Mouse (Mus musculus) common myeloid progenitor, adult 5-6 weeks (primary cell): ENCODE measurements around the gene Mindy4. TPM values are rescaled to one million over a fixed set of nuclear protein-coding genes. Genes with fewer than 3 reads are reported as not detected.

Experiments used
- ATAC-seq: replicated peaks from 2 replicates; pipeline ENCODE4 v1.8.0; 2016; ENCODE audit warnings: low read depth, mild to moderate bottlenecking, moderate TSS enrichment, inconsistent platforms; ENCODE audit not compliant: poor library complexity, severe bottlenecking
- total RNA-seq: library from RNA; stranded (forward); fragments of 200-1000, 187-1606 nt; gene quantifications from 2 replicates; pipeline ENCODE4 v1.2.3, GENCODE M21; 2017

Mindy4 gene
- total RNA-seq, 1 experiment from 2014 or later, result 11.5 TPM

DNA sequence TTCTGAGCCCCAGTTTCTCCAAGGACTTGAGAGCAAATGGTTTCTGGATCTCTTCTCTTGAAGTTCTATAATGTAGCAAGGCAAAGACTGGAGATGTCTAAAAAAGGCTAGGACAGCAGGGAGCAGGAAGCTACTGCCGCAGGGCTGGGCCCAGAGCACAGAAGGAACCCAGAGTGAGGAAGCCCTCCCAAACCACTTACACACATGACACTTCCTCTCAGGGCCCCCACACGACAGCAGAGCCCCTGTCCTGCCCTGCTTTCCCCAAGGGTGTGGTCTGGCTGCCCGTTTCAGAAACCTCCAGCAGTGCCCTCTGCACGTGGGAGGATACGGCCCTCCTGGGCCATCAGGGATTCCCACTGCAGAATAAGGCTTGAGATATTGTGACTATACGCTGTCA lies 128.1 kb downstream of the Mindy4 start:
- peak; percentile 69 for ATAC-seq

DNA sequence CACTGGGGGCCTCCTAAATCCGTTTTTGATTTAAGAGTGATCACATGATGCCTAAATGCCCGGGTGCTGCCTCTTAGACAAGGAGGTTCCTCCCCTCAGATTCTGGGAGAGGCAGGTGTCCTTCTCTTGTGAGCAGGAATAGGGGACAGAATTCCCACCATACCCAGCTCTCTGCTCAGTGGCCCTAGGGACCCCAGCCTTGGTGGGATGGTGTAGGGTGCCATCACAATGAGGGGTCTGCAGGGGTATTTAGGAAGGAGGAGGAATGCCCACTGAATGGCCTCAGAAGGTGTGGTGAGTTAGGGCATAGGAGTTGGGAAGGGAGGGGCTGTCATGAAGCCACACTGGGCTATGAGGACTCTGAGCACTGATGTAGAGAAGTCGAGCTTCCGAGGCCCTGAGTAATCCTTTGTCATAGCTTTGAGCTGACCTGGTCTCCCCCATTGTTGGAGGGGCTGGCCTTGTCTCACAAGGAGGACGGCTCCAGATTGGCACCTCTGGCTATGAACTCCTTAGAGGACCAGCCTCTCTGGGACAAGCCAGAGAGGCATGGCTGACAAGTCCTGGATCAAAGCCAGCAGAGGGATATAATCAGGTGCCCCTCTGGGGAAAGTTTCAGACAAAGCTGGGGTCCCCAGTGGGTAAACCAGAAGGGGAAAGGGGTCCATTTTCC lies 129.1 kb downstream of the Mindy4 start:
- ATAC-seq, result no peak

DNA sequence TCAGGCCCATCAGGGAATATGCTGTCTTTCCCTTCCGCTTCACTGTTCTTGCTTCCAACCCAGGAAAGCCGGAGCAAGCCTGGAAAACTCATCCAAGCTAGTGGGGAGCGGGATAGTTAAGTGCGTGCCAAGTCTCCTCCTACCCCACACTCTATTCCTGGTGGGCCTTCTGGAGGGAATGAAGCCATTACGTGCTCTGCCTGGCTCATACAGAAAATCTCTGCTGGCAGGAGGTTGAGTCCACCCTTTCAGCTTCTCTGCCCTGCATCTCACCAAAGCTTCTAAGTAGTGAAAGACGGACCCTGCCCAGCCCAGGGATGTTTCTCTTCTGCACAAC lies 129.6 kb downstream of the Mindy4 start:
- ATAC-seq, result no peak

DNA sequence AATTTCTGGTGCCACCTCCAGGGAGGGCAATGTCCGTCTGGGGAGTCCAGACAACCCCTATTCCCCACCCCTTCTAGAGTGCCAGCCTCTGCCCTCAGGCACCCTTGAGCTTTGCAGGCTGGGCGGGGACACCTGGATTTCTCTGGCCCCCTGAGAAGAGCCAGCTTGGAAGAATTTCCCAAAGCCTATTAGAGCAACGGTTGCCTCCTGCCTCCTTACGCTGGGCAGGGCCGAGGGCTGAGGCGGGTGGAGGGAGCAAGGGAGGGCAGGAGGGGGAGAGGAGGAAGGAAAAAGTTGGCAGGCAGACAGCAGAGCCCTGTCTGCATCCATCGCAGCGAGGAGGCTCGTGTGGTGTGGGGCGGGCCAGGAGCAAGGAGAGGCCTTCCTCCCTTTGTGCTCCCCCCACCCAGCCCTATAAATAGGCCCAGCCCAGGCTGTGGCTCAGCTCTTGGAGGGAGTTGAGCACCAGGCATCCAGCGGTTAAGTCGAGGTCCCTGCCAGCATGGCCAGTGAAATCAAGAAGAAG lies 132.9 kb downstream of the Mindy4 start, which contains the start of gene Aqp1:
Gene Aqp1, plus strand, starts transcription at position 444 of the 526 bp plus-strand sequence.
- ATAC-seq, result peak; percentile 64

DNA sequence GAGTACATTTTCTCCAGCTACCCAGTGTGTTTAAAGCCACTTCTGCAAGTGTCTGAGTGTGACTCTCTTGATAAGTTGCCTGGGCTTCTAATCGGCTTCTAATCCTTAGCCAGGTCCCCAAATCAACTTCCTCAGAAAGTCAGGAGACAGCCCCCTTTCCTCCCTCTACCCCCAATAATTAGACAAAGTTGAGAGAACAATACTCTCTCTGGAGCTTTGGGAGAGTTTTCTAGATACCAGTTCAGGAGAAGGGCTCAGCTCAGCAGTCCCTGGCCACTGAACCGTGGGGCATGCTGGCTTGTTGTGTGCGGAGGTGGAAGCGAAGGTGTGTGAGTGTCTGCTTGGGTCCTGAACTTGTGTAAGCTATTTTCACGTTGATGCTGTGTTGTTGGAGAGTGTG lies 134.1 kb downstream of the Mindy4 start:
- no peak for ATAC-seq

DNA sequence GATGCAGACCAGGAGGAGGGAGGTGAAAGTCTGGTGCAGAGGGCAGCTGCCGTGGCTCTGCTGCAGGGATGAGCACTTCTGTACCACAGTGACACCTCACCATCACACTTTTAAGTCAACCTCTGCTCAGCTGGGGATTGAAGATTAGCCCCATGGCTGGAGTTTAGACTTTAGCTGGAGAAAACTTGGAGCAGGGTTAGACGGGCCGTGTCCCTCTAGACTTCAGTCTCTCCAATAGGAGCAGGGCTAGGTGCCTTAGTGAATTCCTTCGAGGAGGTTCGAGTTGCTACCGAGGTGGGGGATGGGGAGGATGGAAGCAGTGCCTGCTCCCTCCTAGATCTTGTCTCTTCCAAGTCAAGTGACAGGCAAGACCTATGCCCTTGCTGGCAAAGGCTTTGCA lies 134.9 kb downstream of the Mindy4 start:
- ATAC-seq, result no peak

DNA sequence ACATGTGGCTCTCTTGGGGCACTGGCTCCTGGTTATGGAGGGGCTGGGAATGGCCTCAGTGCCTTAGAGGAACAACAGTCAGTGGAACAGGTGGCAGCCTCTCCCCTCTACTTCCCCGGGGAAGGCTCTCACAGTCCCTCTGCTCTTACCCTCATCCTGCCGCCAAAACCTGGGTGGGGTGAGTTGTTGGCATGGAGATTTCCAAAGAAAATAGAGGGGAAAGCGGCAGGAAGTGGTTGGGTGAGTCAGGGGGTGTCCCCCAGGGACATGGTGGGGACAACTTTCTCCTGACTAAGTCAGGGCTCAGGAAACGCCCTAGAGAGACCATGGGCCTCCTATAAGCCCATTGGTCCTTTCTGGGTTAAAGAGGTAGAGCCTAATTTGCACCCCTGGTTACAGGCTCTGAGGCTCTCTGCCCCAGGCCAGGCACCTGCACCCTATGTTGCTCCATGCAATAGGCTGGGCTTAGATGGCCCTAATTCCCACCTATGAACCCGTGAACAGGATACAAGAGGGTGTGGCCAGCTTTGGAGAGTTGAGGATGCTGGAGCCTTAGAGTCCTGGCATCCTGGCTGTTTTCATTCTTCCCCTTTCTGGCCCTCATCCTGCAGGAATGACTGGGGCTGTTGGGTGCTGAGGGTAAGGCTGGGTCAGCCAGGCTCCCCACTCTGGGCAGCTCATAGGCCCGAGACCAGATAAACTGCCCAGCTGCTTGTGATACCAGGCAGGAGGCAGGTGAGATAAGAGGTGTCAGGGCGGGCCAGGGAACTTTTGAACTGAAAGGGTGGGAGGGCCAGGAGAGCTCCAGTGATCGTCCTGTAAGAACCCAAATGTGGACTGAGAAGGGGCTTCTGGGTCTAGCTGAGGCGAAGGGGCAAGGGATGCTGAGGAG lies 136.0 kb downstream of the Mindy4 start:
- ATAC-seq, result no peak

DNA sequence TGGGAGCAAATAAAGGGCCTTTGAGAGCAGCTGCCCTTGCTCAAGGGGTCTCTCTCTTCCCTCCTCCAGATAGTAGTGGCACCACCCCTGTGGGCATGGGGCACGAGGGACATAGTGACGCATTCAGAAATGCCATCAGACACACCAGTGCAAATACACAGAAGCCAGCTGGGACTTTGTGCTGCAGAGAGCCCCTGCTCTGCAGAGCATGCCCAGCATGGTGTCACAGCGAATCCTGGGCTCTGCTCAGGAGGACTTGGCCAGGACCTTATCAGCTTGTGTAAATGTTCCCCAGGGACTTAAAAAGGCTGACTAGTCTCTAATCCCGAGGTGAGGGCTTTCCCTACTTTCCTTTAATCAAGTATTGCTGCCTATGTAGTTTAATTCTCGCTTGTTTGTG lies 138.5 kb downstream of the Mindy4 start:
- no peak for ATAC-seq

DNA sequence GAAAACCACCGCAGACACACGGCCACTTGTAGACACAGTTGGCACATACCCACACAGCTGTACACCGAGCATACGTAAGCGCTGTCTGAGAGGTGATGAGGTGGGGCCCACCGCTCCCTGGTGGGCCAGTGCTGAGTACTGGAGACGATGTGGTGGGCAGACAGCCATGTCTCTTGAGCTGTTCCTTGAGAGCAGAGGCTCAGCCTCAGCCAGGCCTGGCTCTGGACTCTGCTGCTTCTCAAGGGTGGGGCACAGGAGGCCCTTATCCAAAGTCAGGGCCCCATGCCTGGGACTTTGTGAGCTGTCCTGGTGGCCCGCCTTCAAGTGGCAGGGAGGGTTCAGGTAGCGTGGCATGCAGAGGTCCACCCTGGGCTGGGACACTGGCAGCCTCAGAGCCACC lies 139.1 kb downstream of the Mindy4 start:
- ATAC-seq, result no peak

DNA sequence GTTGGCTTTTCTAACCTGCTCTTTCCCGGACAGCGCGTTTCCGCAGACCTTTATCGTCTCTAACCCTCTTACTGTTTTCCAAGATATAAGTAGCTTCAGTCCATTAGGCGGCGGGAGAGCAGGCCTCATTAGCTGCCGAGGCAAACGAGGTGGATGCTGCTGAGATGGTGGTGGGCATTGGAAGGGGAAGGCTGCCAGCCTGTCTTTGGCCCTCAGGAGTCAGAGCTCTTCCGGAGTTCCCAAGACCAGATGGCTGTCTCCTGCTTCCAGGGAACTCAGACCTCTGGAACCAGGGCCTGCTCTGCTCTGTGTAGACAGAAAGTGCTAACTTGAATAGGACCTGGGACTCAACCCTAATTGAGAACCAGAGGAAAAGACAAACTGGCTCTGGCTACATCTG lies 140.3 kb downstream of the Mindy4 start:
- ATAC-seq, result no peak

DNA sequence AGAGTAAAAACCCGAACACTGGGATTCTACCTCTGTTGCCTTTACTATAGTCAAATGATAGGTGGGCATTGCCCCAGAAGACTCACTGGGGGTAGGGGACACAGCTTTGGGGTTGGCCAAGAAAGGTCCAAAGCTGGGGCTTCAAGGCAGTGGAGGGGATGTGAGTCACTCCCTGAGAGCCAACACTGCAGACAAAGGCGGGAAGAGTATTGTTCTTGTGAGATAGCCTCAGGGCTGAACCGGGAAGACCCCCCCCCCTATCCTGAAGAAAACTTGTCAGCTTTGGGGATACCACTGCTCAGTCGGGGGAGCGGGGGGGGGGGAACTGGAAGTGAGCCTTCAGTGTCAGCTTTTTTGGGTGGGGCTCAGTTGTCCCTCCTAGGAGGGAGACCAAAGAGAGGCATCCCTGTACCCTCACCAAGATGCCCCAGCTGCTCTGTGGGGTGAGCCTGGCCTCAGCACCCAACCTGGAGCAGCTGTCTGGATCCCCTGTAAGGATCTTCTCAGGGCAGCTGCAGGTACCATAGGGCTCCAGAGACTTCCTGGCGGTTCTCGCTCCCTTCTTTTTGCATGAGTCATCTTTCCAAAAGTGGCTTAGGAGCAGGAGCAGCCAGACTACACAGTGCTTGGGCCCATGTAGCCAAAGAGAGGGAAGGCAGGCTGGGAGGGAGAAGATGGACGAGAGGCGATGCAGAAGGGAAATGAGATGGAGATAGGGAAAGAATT lies 141.3 kb downstream of the Mindy4 start:
- ATAC-seq, result no peak

DNA sequence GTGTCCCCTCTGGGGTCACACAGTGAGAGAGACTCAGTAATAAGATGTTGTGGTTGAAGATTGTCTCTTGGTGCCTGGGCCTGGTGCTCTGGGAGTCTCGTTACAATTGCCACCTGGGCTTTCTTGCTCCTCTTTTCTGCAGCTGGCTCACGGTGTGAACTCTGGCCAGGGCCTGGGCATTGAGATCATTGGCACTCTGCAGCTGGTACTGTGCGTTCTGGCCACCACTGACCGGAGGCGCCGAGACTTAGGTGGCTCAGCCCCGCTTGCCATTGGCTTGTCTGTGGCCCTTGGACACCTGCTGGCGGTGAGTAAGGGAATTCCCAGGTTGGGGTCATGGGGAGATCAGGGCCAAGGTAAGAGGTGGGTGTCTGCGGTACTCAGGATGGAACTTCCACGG lies 142.1 kb downstream of the Mindy4 start:
- ATAC-seq, result no peak

DNA sequence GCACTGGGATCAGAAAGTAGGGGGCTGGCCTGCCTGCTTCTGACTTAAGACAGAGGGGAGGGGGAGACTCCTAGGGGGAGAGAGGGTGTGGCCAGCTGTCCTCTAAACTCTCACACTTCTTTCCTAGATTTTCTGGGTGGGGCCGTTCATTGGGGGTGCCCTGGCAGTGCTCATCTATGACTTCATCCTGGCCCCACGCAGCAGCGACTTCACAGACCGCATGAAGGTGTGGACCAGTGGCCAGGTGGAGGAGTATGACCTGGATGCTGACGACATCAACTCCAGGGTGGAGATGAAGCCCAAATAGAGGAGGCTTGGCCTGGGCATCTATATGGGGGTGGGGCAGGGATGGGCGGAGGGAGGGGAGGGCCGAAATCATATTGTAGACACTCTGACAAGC lies 143.3 kb downstream of the Mindy4 start:
- ATAC-seq, result no peak

DNA sequence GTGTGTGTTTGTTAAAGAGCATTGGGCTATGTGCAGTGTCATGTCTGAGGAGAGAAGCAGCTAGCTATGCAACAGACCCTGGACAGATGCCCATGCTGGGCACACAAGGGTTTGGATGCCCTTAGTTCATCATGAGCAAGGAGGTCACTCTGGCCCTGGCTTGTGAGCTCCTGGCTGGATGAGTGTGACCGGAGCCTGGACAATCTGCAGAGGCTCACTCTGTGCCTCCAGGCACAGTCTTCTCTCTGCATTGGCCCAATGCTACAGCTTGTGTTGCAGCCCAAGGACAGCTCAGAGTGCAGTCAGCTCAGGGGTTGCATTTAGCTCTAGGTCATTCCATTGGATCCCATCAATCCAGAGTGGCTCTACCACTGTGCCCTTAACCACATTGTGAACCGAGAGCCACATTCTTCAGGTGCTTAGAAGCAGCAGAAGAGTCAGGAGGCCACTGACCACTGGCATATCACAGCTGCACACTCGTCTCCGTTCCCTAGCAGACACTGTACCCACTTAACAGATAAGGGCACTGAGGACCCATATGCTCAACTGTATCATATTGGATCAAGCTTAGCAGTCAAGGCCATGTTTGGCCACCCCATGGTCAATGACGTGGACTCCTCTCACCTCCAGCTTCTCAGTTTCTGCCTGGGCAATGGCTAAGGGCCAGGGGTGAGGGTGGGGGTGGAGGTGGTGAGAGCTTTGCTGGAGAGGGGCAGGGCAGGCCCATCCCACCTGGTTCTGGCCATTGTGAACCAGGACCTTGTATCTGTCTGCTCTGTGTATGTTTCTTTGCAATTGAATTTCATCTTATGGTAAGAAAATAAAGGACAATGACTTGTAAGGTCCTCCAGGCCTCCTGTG lies 144.8 kb downstream of the Mindy4 start:
- no peak for ATAC-seq

DNA sequence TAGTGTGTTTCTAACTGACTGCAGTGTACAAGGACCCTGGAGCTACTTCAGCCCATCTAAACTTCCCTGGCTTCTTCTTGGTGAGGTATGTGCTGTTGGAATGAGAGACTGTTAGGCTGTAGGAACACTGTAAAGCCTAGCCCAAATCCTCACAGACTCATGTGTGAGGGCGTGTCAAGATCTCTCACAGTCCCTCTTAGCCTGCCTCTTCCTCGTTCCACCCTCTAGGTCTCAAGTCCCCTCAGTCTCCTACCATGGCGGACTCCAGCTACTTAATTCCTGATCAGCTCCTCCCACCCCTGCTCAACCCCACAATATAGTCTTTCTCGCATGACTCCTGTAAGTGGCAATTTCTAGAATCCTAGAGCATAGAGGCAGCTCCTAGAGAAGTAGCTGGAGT lies 146.0 kb downstream of the Mindy4 start:
- no peak for ATAC-seq

DNA sequence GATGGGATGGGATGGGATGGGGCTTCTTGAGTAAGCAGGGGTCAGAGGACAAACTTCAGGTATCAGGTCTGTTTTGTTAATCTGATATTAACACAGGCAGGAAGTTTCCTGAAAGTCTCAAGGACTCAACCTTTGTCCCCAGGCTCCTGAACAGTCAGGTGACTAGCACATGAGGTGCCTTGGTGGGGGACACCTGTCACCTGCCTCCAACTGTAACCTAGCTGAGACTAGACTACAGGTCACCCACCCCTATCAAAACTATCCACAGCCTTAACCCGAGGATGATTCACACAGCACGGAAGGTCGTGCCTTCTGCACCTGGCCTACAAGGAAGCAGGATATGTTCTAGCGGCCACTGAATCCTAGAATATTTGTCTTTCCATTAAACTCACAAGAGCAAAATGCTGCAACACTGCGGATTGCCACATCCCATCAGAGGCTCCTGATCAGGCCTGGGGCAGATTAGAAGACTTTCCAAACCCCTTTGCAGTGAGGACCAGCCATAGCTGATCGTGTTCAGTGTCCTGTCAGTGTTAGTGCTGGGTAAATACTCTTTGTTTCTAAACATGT lies 147.3 kb downstream of the Mindy4 start:
- no peak for ATAC-seq

DNA sequence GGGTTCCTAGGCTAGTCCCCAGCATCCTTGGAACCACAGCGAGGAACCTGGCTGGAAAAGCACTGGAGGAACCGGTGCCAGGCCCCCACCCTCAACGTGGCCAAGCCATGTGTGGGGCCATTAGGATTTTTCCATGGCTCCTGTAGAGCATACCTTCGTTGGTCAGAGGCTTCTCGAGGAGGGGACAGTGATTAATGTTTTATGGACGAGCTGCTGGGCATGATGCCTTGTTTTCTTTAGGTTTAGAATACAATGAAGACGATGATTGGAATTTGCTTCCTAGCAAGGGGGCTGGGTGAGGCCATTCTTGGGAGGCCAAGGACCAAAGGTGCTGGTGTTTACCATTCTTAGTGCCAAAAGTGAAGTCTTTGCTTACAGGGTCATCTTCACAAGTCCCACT lies 148.5 kb downstream of the Mindy4 start:
- ATAC-seq, result no peak

DNA sequence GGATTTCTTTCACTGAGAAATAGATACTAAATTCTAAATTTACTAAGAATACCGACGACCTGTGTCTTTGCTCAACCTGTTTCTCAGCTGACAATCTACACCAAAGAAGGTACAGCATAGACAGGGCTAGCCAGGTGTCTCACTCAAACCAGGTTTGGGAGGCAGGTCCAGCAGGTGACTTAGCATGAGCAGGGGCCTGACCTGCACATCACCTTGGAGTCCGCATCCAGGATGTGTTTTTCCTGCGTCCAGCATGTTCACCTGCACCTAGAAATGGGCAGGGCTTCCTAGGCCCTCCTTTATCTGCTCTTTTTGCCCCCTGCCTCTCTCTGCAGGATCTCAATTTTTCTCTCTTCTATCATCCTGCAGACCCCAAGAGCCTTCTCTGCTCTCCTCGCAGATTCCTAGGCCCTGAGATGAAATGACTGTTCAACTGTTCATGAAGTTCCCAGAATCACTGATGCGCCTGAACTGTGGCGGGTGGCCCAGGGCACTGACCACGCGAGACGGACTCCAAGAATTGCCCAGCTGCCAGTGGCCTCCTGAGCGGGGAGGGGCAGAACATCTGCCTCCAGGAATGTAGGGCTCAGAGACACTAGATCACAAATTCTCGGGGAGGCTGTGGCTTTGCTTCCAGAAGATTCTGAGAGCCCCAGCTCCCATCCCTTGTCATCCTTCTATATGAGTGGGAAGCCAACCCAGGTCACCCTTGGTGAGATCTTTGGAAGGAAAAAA lies 150.7 kb downstream of the Mindy4 start:
- no peak for ATAC-seq
